Mouse (Mus musculus): ENCODE data around the gene Frem2. TPM values are rescaled to one million over a fixed set of nuclear protein-coding genes. Genes with fewer than 3 reads are reported as not detected.

Gene Frem2
- total RNA-seq, 2 experiments from 2014 or later = 0.23 to 0.26 TPM

- peak; percentile 10 to 12 for DNase-seq
Measured at GRCm38 (mm10) chr3:53557388-53558214, 99.6 kb downstream of the Frem2 start.

- no peak for DNase-seq
Measured at GRCm38 (mm10) chr3:53555031-53555952, 101.9 kb downstream of the Frem2 start.

- no peak for DNase-seq
Measured at GRCm38 (mm10) chr3:53552691-53553090, 104.5 kb downstream of the Frem2 start.

- no peak for DNase-seq
Measured at GRCm38 (mm10) chr3:53532091-53532490, 125.1 kb downstream of the Frem2 start.

GRCm38 (mm10) chr3:53530305-53530704, 126.8 kb downstream of the Frem2 start:
- DNase-seq = no peak

GRCm38 (mm10) chr3:53525737-53526136, 131.4 kb downstream of the Frem2 start:
- peak; percentile 60 to 75 for DNase-seq

GRCm38 (mm10) chr3:53522794-53523193, 134.4 kb downstream of the Frem2 start:
- DNase-seq = no peak

- no peak for DNase-seq
Measured at GRCm38 (mm10) chr3:53514221-53515065, 142.7 kb downstream of the Frem2 start.

GRCm38 (mm10) chr3:53513096-53513495, 144.1 kb downstream of the Frem2 start:
- DNase-seq = no peak

GRCm38 (mm10) chr3:53502428-53502827, 154.7 kb downstream of the Frem2 start:
- no peak for DNase-seq

- DNase-seq = no peak
Measured at GRCm38 (mm10) chr3:53498351-53498905, 158.7 kb downstream of the Frem2 start.

- no peak for DNase-seq
Measured at GRCm38 (mm10) chr3:53488353-53488752, 168.8 kb downstream of the Frem2 start, which contains the start of gene Stoml3. TSS of gene Stoml3 (plus strand) at chr3:53488653.

- DNase-seq = no peak
Measured at GRCm38 (mm10) chr3:53486996-53487576, 170.1 kb downstream of the Frem2 start.

GRCm38 (mm10) chr3:53486561-53486960, 170.6 kb downstream of the Frem2 start:
- no peak for DNase-seq

- no peak for DNase-seq
Measured at GRCm38 (mm10) chr3:53483414-53484059, 173.6 kb downstream of the Frem2 start.

- no peak for DNase-seq
Measured at GRCm38 (mm10) chr3:53478419-53479046, 178.6 kb downstream of the Frem2 start.

GRCm38 (mm10) chr3:53477468-53477867, 179.7 kb downstream of the Frem2 start:
- DNase-seq = no peak

GRCm38 (mm10) chr3:53475889-53476288, 181.3 kb downstream of the Frem2 start:
- peak; percentile 34 to 51 for DNase-seq

GRCm38 (mm10) chr3:53474179-53474578, 183.0 kb downstream of the Frem2 start:
- DNase-seq = no peak

GRCm38 (mm10) chr3:53472061-53472460, 185.1 kb downstream of the Frem2 start:
- no peak for DNase-seq
